Mouse (Mus musculus) ES-Bruce4 (cell line): ENCODE data around the gene Tmem164.

Experiments
- CTCF ChIP-seq: IDR thresholded peaks from one replicate; pipeline ENCODE4 v1.8.1; 2011; ENCODE audit warnings: low read depth, low read length
- POLR2A ChIP-seq: IDR thresholded peaks from one replicate; pipeline ENCODE4 v1.8.1; 2011; ENCODE audit warnings: low read length; ENCODE audit not compliant: insufficient read depth

GRCm38 (mm10) chrX:142671141-142671540 lies 10.1 kb upstream of the Tmem164 start:
- TF ChIP-seq CTCF, result no peak
- TF ChIP-seq POLR2A, result no peak
